Mouse (Mus musculus): ENCODE measurements around the gene Rpn2.

DNA sequence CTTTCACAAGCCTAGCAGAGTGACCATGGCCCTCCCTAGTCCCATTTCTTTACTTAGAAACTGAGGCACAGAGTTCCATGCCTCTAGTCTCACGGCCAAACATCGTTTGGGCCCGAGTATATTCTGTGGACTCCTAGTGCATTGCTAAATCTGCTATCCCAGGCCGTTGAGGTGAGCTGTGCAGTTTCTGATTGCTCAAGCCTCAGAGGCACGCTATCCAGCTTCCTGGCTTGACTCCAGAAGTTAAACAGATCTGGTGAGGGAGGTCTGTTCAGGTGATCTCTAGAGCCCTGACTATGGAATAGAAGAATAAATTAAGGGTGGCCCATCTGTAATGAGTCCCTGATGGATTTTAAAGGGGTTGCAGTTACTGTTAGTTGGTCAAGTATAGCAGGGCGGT, 38.4 kb downstream of the Rpn2 start:
- TF ChIP-seq CTCF (IDR thresholded peaks at IDR 0.05; ENCODE audit: low read depth): no peak
- TF ChIP-seq EP300 (IDR thresholded peaks at IDR 0.05; ENCODE audit: low read depth): no peak

Measured in liver, postnatal 0 days (tissue).